Mouse (Mus musculus) CH12.LX (cell line): ENCODE results near the gene Lrch4.

Source experiments
- CTCF ChIP-seq, 2 experiments: IDR thresholded peaks in 1 of 2; conservative IDR thresholded peaks in 1 of 2; 2 replicates each; pipeline ENCODE4 v1.5.1; 2011 to 2012; ENCODE audit warnings: low read depth in 2 of 2, low read length in 2 of 2, improper control_type of control experiment in 1 of 2, inconsistent platforms in 1 of 2, mild to moderate bottlenecking in 1 of 2, moderate library complexity in 1 of 2
- E2F4 ChIP-seq: IDR thresholded peaks from 2 replicates; pipeline ENCODE4 v1.6.1; 2011; ENCODE audit warnings: low read depth, low read length, improper control_type of control experiment; ENCODE audit not compliant: insufficient replicate concordance
- ETS1 ChIP-seq: conservative IDR thresholded peaks from 2 replicates; pipeline ENCODE4 v1.6.1; 2012; ENCODE audit warnings: low read depth, mild to moderate bottlenecking, inconsistent platforms, low read length, improper control_type of control experiment, moderate library complexity
- JUND ChIP-seq: conservative IDR thresholded peaks from 2 replicates; pipeline ENCODE4 v1.6.1; 2011; ENCODE audit warnings: low read depth, low read length, improper control_type of control experiment
- MAFK ChIP-seq: IDR thresholded peaks from 2 replicates; pipeline ENCODE4 v1.6.1; 2011; ENCODE audit warnings: low read length, improper control_type of control experiment; ENCODE audit not compliant: insufficient replicate concordance
- POLR2A ChIP-seq: IDR thresholded peaks from 2 replicates; pipeline ENCODE4 v1.6.1; 2011; ENCODE audit warnings: low read depth, mild to moderate bottlenecking, improper control_type of control experiment, low read length
- TBP ChIP-seq: conservative IDR thresholded peaks from 2 replicates; pipeline ENCODE4 v1.6.1; 2011; ENCODE audit warnings: low read depth, low read length, improper control_type of control experiment
- USF1 ChIP-seq: IDR thresholded peaks from 2 replicates; pipeline ENCODE4 v1.6.1; 2014; ENCODE audit warnings: low read depth, mild to moderate bottlenecking, inconsistent platforms, low read length, improper control_type of control experiment
- USF2 ChIP-seq: conservative IDR thresholded peaks from 2 replicates; pipeline ENCODE4 v1.6.1; 2011; ENCODE audit warnings: low read depth, low read length, improper control_type of control experiment

- TF ChIP-seq CTCF (conservative IDR thresholded peaks at IDR 0.05 in 1 of 2, IDR thresholded peaks at IDR 0.05 in 1 of 2; ENCODE audit: low read depth in 2 of 2, low read length in 2 of 2) (no peak), USF2 (no peak), JUND (no peak), MAFK (no peak), TBP (no peak), POLR2A (no peak), E2F4 (no peak), ETS1 (no peak), USF1 (no peak)
These were observed 49.8 kb downstream of the Lrch4 start for GRCm38 (mm10) chr5:137678736-137679135.
